Mouse (Mus musculus) frontal cortex, postnatal 25 days (tissue): ENCODE results near the gene Gng12.

ENCODE experiments used
- DNase-seq, 2 experiments: peaks; one replicate each; pipeline ENCODE4 v3.0.0; 2022; ENCODE audit warnings: low spot score in 2 of 2

The Gng12 gene

GRCm38 (mm10) chr6:67056108-67056888 lies 160.1 kb downstream of the Gng12 start:
- DNase-seq, result no peak

- DNase-seq, result no peak
These were observed 160.8 kb downstream of the Gng12 start for GRCm38 (mm10) chr6:67056889-67057564.

- no peak for DNase-seq
These were observed 161.4 kb downstream of the Gng12 start for GRCm38 (mm10) chr6:67057574-67057973.

GRCm38 (mm10) chr6:67057991-67058696 lies 161.9 kb downstream of the Gng12 start:
- no peak for DNase-seq

- no peak for DNase-seq
These were observed 163.9 kb downstream of the Gng12 start for GRCm38 (mm10) chr6:67060057-67060456.

GRCm38 (mm10) chr6:67069219-67069762 lies 173.1 kb downstream of the Gng12 start:
- DNase-seq, result no peak

- DNase-seq, result no peak
These were observed 173.7 kb downstream of the Gng12 start for GRCm38 (mm10) chr6:67069800-67070315.
